Mouse (Mus musculus): ENCODE data around the gene Mapkap1.

DNA sequence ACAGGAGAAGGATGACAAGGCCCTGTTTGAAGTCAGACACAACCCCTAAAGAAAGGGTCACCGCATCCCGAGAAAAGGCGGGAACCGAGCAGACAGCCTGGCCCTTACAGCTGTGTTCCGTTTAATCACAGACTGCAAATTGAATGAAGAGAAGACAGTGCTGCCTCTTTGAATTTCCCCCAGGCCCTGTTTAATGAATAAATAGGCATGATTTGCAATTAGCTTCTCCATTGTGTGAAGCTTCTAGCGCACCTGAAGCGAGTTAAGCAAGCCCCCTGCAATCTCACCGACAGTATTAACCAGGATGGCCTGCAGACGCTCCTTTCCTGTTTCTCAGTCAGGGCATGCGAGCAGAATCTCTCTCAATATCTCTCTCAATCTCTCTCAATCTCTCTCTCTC lies 261.2 kb downstream of the Mapkap1 start:
- no peak for TF ChIP-seq POLR2A (IDR thresholded peaks at IDR 0.05; ENCODE audit: extremely low read depth, insufficient read depth, low read length)
- TF ChIP-seq CTCF (IDR thresholded peaks at IDR 0.05; ENCODE audit: low read depth, low read length) = no peak

All from liver, adult 2 months (tissue).